Mouse (Mus musculus): ENCODE measurements around the gene Spast. TPM values are rescaled to one million over a fixed set of nuclear protein-coding genes. Genes with fewer than 3 reads are reported as not detected.

Spast gene
- total RNA-seq, 2 experiments from 2014 or later = 28.6 to 31.0 TPM

- intact Hi-C loops (cut with DNase I) = no loop called here
- no peak for DNase-seq (ENCODE audit: low spot score)
Measured at GRCm38 (mm10) chr17:74413324-74413723, 74.5 kb downstream of the Spast start.

- intact Hi-C loops (cut with DNase I) = no loop called here
- DNase-seq (ENCODE audit: low spot score) = no peak
Measured at GRCm38 (mm10) chr17:74414671-74415070, 75.9 kb downstream of the Spast start.

DNA sequence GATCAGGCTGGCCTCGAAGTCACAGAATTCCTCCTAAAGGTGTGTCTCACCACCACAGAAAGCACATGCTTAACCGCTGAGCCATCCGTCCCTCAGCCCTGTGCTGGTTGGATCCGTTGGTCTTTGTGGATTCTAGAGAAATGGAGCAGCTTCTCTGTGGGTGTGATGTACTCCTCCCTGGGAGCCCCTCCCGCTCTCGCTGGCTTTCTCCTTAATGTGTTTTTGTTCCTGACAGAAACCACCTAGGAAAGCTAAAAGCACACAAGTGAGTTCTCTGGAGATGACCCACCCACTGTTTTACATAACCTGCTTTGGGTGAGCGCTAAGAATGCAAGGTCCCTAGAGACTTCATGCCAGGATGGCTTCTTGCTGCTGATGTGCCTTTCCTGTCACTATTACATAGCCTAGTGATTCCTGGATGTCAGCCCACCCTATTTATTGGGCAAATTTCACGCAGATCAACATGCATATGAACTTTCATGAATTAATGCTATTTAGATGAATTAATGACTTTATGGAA lies 78.1 kb downstream of the Spast start:
- no peak for DNase-seq (ENCODE audit: low spot score)
- intact Hi-C loops (cut with DNase I) = no loop called here

GRCm38 (mm10) chr17:74418171-74418570 lies 79.4 kb downstream of the Spast start:
- intact Hi-C loops (cut with DNase I) = no loop called here
- no peak for DNase-seq (ENCODE audit: low spot score)

GRCm38 (mm10) chr17:74420656-74421055 lies 81.9 kb downstream of the Spast start:
- DNase-seq (ENCODE audit: low spot score) = no peak
- intact Hi-C loops (cut with DNase I) = no loop called here

DNA sequence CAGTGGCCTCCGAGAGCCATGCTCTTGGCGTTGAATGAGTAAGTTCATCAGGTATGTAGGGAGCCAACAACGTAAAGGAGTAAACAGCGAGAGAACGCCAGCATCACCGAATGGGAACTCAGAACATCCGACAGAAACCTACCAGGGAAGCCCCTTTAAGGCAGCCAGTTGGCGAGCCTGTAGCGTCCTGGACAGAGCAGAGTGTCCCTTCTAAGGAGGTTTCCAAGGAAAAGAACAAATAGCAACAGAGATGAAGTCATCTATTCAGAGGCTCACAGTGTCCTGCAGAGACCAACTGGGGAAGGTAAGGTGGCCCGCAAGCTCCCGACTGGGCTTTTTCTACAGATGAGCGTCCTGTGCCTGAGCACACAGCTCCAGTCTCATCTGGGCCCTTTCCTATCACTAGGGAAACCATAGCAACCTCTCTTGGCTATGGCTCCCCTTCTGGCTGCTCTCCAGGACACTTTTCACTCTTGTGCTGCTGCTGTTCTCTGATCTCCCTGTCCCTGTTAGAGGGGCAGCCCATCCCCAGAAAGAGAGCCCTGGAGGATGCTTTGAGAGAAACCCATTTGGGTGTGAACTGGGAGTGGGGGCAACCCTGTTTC lies 85.7 kb downstream of the Spast start:
- intact Hi-C loops (cut with DNase I) = no loop called here
- DNase-seq (ENCODE audit: low spot score) = no peak

- intact Hi-C loops (cut with DNase I) = no loop called here
- no peak for DNase-seq (ENCODE audit: low spot score)
Measured at GRCm38 (mm10) chr17:74430074-74430473, 91.3 kb downstream of the Spast start.

- intact Hi-C loops (cut with DNase I) = no loop called here
- no peak for DNase-seq (ENCODE audit: low spot score)
Measured at GRCm38 (mm10) chr17:74431481-74431880, 92.7 kb downstream of the Spast start.

DNA sequence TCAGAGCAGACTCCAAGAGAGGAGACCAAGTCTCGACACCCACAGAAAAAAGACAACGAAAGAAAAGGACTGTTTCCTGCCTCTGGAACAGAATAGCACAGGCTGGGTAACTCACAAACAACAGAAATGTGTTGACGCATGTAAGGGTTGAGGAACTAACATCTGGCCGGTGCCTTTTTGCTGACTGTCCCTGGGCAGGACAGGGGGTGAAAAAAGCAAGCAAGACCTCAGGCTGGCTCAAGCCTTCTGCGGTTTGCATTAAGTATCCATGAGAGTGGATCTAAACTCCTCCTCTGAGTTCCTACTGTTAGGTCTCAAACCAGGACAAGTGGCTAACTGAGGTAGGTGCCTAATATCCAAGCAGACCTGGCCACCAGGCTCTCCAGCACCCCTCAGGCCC lies 93.8 kb downstream of the Spast start:
- intact Hi-C loops (cut with DNase I) = no loop called here
- no peak for DNase-seq (ENCODE audit: low spot score)

GRCm38 (mm10) chr17:74437762-74438161 lies 99.0 kb downstream of the Spast start:
- no peak for DNase-seq (ENCODE audit: low spot score)
- intact Hi-C loops (cut with DNase I) = no loop called here

- DNase-seq (ENCODE audit: low spot score) = no peak
- intact Hi-C loops (cut with DNase I) = no loop called here
Measured at GRCm38 (mm10) chr17:74440486-74440885, 101.7 kb downstream of the Spast start.

Other genes starting within 250 kb of the Spast start
- gene Memo1, start 43.5 kb upstream of the Spast start, total RNA-seq (2021) = 10 to 100 TPM; 66.8 to 74.1 TPM
- gene Dpy30, start 15.0 kb upstream of the Spast start, total RNA-seq (2021) = 10 to 100 TPM; 49.0 to 49.1 TPM
- 10 to 100 TPM in 1 of 2 experiments, 1 to 10 TPM in 1; 9.5 to 11.9 TPM for gene Slc30a6, start 56.6 kb downstream of the Spast start, total RNA-seq (2021)
- gene Nlrc4, start 120.2 kb downstream of the Spast start, total RNA-seq (2021) = under 1 TPM; 0.31 to 0.50 TPM
- 10 to 100 TPM; 75.2 to 79.4 TPM for gene Yipf4, start 150.5 kb downstream of the Spast start, total RNA-seq (2021)
- 10 to 100 TPM; 74.5 to 92.1 TPM for gene Birc6, start 189.3 kb downstream of the Spast start, total RNA-seq (2021)